Mouse (Mus musculus): ENCODE data around the gene Prdm1. TPM values are rescaled to one million over a fixed set of nuclear protein-coding genes. Genes with fewer than 3 reads are reported as not detected.

The Prdm1 gene
- polyA plus RNA-seq, 2 experiments from 2014 or later: 13.9 to 14.8 TPM

GRCm38 (mm10) chr10:44418901-44419300 lies 109.4 kb downstream of the Prdm1 start:
- no peak for ATAC-seq

GRCm38 (mm10) chr10:44415576-44415975 lies 112.7 kb downstream of the Prdm1 start:
- ATAC-seq: no peak

- no peak for ATAC-seq
Observed at GRCm38 (mm10) chr10:44409958-44410357, 118.3 kb downstream of the Prdm1 start.

- no peak for ATAC-seq
Observed at GRCm38 (mm10) chr10:44409054-44409453, 119.2 kb downstream of the Prdm1 start.

GRCm38 (mm10) chr10:44403415-44403814 lies 124.9 kb downstream of the Prdm1 start:
- ATAC-seq: peak; percentile 36

- no peak for ATAC-seq
Observed at GRCm38 (mm10) chr10:44401600-44401999, 126.7 kb downstream of the Prdm1 start.

- ATAC-seq: peak; percentile 47
Observed at GRCm38 (mm10) chr10:44400602-44401001, 127.7 kb downstream of the Prdm1 start.

GRCm38 (mm10) chr10:44400119-44400518 lies 128.2 kb downstream of the Prdm1 start:
- no peak for ATAC-seq

GRCm38 (mm10) chr10:44392855-44393254 lies 135.4 kb downstream of the Prdm1 start:
- ATAC-seq: no peak

- no peak for ATAC-seq
Observed at GRCm38 (mm10) chr10:44391509-44392290, 136.6 kb downstream of the Prdm1 start.

- ATAC-seq: no peak
Observed at GRCm38 (mm10) chr10:44390286-44390685, 138.0 kb downstream of the Prdm1 start.

- ATAC-seq: no peak
Observed at GRCm38 (mm10) chr10:44388706-44389233, 139.5 kb downstream of the Prdm1 start.
